Mouse (Mus musculus) liver, embryonic 14.5 days (tissue): ENCODE measurements around the gene Tmem164. TPM values are rescaled to one million over a fixed set of nuclear protein-coding genes. Genes with fewer than 3 reads are reported as not detected.
"Not testable (repeated sequence)": the region's sequence is repeated elsewhere in the genome, so short reads cannot be mapped to it uniquely, and the experiment has no call there.

Experiments used
- ATAC-seq: fragments of 200-750 bp; cut with Nextera tagmentation; 2 replicates; pipeline ENCODE4 v1.8.0; 2017; ENCODE audit warnings: moderate number of reproducible peaks, mild to moderate bottlenecking, moderate library complexity; ENCODE audit not compliant: insufficient read depth
- DNase-seq, 3 experiments: peaks; one replicate each; pipeline ENCODE4 v3.0.0-alpha.2; 2012 to 2013; ENCODE audit warnings: low read depth in 3 of 3, low spot score in 3 of 3
- H3K27ac ChIP-seq: fragments of 300-500 bp; sonication (generic); 2 replicates; pipeline ENCODE4 v1.5.1; 2014; ENCODE audit warnings: moderate library complexity, mild to moderate bottlenecking, control low read depth, inconsistent platforms
- H3K27me3 ChIP-seq: fragments of 300-500 bp; sonication (generic); 2 replicates; pipeline ENCODE4 v1.6.1; 2014; ENCODE audit warnings: mild to moderate bottlenecking, low read length, moderate library complexity; ENCODE audit not compliant: control insufficient read depth, insufficient read depth
- H3K36me3 ChIP-seq: fragments of 300-500 bp; sonication (generic); replicated peaks from 2 replicates; pipeline ENCODE4 v1.6.1; 2014; ENCODE audit warnings: low read depth; ENCODE audit not compliant: control insufficient read depth, insufficient read depth
- H3K4me1 ChIP-seq, 2 experiments: fragments of 200-500 bp in 1 of 2; fragments of 300-500 bp in 1 of 2; sonication (generic) in 1 of 2; replicated peaks; 2 replicates each; pipeline ENCODE4 v1.6.1; 2012 to 2014; ENCODE audit warnings: antibody characterized with exemption in 1 of 2, inconsistent platforms in 1 of 2, low read length in 1 of 2; ENCODE audit not compliant: control insufficient read depth in 2 of 2, insufficient read depth in 2 of 2
- H3K4me2 ChIP-seq: fragments of 300-500 bp; sonication (generic); 2 replicates; pipeline ENCODE4 v1.6.1; 2014; ENCODE audit warnings: low read depth, mild to moderate bottlenecking, control low read depth, moderate library complexity
- H3K4me3 ChIP-seq, 2 experiments: fragments of 200-500 bp in 1 of 2; fragments of 300-500 bp in 1 of 2; sonication (generic) in 1 of 2; 2 replicates each; pipeline ENCODE4 v1.5.1; 2012 to 2014; ENCODE audit warnings: low read depth in 2 of 2, low read length in 2 of 2, mild to moderate bottlenecking in 2 of 2, control low read depth in 1 of 2, inconsistent platforms in 1 of 2, moderate library complexity in 1 of 2; ENCODE audit not compliant: insufficient read depth in 1 of 2
- H3K9ac ChIP-seq: fragments of 300-500 bp; sonication (generic); replicated peaks from 2 replicates; pipeline ENCODE4 v1.6.1; 2014; ENCODE audit warnings: mild to moderate bottlenecking, control low read depth, moderate library complexity
- H3K9me3 ChIP-seq: fragments of 300-500 bp; sonication (generic); 2 replicates; pipeline ENCODE4 v1.6.1; 2016; ENCODE audit warnings: low read length, mixed read lengths; ENCODE audit not compliant: control insufficient read depth
- CTCF ChIP-seq: IDR thresholded peaks from 2 replicates; pipeline ENCODE4 v1.5.1; 2016; ENCODE audit warnings: antibody characterized with exemption, low read depth, control low read depth
- EP300 ChIP-seq: IDR thresholded peaks from 2 replicates; pipeline ENCODE4 v1.6.1; 2016; ENCODE audit warnings: antibody characterized with exemption, low read depth
- WGBS: fragments of 180-500 bp; shearing (Covaris S2); extraction: QIAGEN DNeasy Blood & Tissue Kit; methylation state at CpG from one replicate; pipeline ENCODE4 v1.1.7; 2014; ENCODE audit not compliant: insufficient replicate concordance; 5-methylcytosine and 5-hydroxymethylcytosine counted together
- polyA plus RNA-seq, 2 experiments: library from polyadenylated mRNA; depleted of rRNA in 1 of 2; stranded (reverse) in 1 of 2; unstranded in 1 of 2; fragments of >200 nt; fragmentation: Nextera tagmentation in 1 of 2; extraction: Ambion mirVana in 1 of 2; gene quantifications; 2 replicates each; pipeline versions ENCODE4 v1.2.1 to v1.2.3; 2012 to 2014

Gene Tmem164
- polyA plus RNA-seq (2012; rRNA removed) = 12.3 and 14.3 TPM in 2 replicates
- polyA plus RNA-seq (2014; fragmentation: Nextera tagmentation; extraction: Ambion mirVana) = 12.6 and 14.7 TPM in 2 replicates

DNA sequence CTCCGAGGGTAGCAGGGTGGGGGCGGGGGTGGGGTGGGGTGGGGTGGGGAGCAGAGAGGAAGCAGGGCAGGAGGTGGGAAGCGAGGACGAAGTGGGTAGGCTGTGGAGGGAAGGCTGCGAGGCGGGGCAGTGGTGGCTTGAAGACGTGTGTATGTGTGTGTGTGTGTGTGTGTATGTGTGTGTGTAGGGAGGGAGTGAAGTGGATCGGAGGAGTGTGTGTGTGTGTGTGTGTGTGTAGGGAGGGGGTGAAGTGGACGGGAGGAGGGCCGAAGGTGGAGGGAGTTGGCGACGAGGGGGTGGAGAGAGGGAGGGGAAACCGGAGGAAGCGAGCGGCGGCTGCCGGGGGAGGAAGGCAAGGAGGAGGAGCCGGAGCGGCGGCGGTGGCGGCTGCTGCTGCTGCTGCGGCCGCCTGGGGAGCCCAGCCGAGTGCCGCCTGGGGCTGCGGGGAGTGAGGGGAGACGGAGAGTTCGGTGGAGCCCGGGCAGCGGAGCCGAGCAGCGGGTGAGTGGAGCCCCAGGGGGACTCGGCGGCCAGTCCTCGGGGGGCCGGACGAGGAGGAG, at the start of gene Tmem164:
Gene Tmem164, plus strand, starts transcription at position 351 of the 560 bp plus-strand sequence.
- peak within 1 kb of the TSS; percentile 78 for H3K9ac ChIP-seq
- peak; percentile 81 for ATAC-seq
- H3K27ac ChIP-seq = peak within 1 kb of the TSS; percentile 78
- H3K4me2 ChIP-seq = peak within 1 kb of the TSS; percentile 70
- H3K27me3 ChIP-seq = no peaks in the 10 kb centered on the region
- no peak for TF ChIP-seq EP300
- no peak for TF ChIP-seq CTCF
- 4% methylated on average over 24 of the region's 38 CpGs for WGBS
- peaks cover 10 to 49% of the 10 kb centered on the region in 2 experiments; a peak in 3 of 4 replicates for H3K4me1 ChIP-seq
- H3K4me3 ChIP-seq = peak within 1 kb of the TSS; percentile 76 to 79
- no peaks in the 10 kb centered on the region for H3K9me3 ChIP-seq
- peak; percentile 59 to 60 (median 59) for DNase-seq
- H3K36me3 ChIP-seq = peaks cover 2% of the 10 kb centered on the region; the same call in 1 of the 2 replicates

DNA sequence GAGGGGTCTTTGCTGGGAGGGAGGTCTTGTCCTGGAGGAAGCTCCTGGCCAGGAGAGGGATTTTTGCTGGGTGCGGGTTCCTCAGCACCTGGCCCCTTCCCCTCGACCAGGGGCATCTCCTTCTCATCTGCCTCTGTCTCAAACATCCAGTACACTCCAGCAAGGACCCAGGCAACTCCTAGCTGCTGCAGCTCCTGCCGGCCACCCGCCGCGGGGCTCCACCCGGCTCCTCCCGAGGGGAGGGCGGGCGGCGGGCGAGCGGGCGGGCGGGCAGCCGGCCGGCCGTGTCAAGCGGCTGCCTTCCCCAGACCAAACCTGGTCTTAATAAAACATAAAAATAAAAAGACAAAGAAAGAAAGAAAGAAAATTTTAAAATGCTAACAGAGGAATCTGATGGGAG, 48.2 kb upstream of the Tmem164 start:
- H3K9me3 ChIP-seq, H3K4me1 ChIP-seq, H3K4me2 ChIP-seq, H3K27ac ChIP-seq, H3K4me3 ChIP-seq, ATAC-seq, H3K36me3 ChIP-seq, H3K27me3 ChIP-seq, H3K9ac ChIP-seq, DNase-seq: not testable (repeated sequence)
- WGBS = 33% methylated on average over 13 of the region's 19 CpGs

DNA sequence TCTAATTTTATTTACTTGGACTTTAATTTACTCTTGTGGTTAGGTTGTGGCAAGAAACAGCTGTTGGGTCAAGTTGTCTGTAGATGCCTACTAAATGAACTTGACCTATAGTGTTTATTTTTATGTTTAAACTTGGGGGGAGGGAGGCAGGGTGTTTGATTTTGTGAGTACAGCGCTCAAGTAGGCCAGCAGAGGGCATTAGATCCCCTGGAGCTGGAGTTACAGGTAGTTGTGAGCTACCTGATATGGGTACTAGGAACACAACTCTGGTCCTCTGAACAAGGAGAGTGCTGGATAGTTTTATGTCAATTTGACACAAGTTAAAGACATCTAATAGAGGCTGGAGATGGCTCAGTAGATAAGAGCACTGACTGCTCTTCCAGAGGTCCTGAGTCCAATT, 34.0 kb upstream of the Tmem164 start:
- TF ChIP-seq CTCF (peak; percentile 36), EP300 (no peak)
- Histone ChIP-seq H3K9me3 (no peaks in the 10 kb centered on the region), H3K36me3 (no peaks in the 10 kb centered on the region), H3K27ac (no peak overlapping the region), H3K9ac (no peak overlapping the region), H3K27me3 (no peaks in the 10 kb centered on the region), H3K4me2 (no peak overlapping the region), H3K4me3 (no peak overlapping the region), H3K4me1 (no peaks in the 10 kb centered on the region; a peak in 1 of 4 replicates)
- DNase-seq = no peak
- no peak for ATAC-seq
- WGBS = 48% methylated on average over 1 of the region's 1 CpGs

DNA sequence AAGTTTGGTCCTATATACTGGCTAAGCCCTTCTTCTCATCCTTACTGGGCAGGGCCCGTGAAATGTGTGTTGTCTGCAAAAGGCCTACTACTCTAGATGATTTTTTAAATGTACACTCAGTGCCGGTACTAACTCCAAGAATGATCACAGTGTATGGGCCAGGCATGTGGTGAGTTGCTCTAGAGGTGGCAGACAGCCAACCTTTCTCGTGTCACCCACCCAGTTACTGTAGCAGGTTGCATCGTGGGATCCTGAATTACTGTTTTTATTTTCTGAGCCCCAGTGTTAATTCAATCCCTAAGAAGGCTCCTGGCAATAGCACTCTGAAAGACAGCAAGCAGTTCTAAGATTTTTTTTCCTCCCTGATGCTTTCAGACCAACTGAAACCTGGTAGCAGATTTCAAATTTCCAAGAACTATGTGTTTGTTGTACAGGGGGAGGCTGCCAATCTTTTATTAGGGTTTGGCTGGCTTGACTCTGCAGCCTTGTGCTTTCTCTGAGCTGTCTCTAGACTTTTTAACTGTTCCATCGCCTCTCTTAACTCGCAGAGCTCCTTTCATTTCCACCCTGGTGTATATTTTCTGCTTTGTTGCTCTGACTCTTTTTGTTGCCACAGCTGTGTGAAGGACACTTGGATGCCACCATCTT, 31.0 kb upstream of the Tmem164 start:
- no peak for ATAC-seq
- Histone ChIP-seq H3K36me3 (no peaks in the 10 kb centered on the region), H3K9me3 (no peaks in the 10 kb centered on the region), H3K27ac (no peak overlapping the region), H3K4me3 (no peak overlapping the region), H3K9ac (no peak overlapping the region), H3K4me2 (no peak overlapping the region), H3K4me1 (no peaks in the 10 kb centered on the region), H3K27me3 (no peaks in the 10 kb centered on the region)
- 59% methylated on average over 6 of the region's 6 CpGs for WGBS
- DNase-seq = no peak
- TF ChIP-seq EP300 (no peak), CTCF (no peak)

DNA sequence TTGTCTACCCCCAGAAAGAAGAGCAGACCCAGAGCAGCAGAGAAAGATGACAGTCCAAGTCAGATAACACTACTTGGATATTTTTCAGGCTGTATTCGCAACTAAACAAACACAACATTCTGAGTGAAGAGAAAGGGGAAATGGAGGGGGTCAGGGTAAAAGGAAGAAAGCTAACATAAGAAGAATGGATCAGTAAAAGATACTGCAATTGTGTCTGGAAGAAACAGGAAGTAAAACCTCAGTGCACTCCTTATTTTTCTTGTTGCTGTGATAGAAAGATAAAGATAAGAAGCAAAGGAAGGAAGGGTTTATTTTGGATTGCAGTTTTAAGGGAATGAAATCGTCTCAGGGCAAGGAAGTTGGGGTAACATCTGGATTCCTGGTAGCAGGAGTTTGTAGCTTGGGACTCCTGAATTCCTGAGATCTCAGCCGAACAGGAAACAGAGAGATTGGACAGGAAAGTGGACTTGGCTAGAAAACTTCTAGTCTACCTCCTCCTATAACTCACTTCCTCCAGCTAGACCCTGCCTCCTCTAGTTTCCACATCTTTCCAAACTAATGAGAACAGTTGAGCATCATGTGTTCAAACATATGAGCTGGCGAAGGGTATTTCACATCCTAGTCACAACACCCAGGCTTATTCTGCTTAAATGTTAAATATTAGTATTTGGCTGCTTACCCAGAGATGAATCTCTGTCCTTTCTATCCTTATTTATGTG, 16.3 kb upstream of the Tmem164 start:
- WGBS = 24% methylated on average over 4 of the region's 4 CpGs
- Histone ChIP-seq H3K27ac (no peak overlapping the region), H3K27me3 (no peaks in the 10 kb centered on the region), H3K36me3 (no peaks in the 10 kb centered on the region), H3K9ac (no peak overlapping the region), H3K4me1 (no peaks in the 10 kb centered on the region), H3K4me2 (no peak overlapping the region), H3K4me3 (no peak overlapping the region), H3K9me3 (no peaks in the 10 kb centered on the region)
- DNase-seq (no peak), ATAC-seq (no peak)
- TF ChIP-seq EP300 = no peak
- TF ChIP-seq CTCF = no peak
